Mouse (Mus musculus): ENCODE results near the gene Zfp445. TPM values are rescaled to one million over a fixed set of nuclear protein-coding genes. Genes with fewer than 3 reads are reported as not detected.

Zfp445 gene
- 65.2 and 72.5 TPM in 2 replicates for polyA plus RNA-seq (2014; fragmentation: Nextera tagmentation; extraction: Ambion mirVana)

DNA sequence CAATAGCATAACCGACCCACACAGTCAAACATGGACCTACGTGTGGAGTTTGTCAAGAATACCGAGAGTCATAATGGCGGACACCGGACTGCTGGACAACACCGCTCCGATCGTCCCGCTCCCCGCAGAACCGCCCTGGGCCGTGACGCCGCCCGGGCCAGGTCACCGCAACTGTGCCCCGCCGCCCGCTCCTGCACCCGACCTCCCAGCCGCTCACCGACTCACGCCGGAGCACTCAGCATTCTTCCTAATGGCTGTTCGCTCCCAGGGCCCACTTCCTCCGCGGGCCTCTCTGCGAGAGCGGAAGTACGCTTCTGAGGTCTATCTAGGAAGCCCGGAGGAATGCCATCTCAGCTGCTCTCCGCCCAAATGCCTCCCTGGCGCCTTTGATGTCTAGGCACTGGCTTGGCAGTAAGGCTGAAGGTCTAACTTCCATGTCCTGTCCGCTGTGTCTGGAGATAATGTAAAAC, at the start of gene Zfp445:
Gene Zfp445 (minus strand): TSS at position 310 of the 470 bp plus-strand sequence.
- H3K4me1 ChIP-seq (ENCODE audit: control insufficient read depth, insufficient read depth, low read length): peaks cover 4% of the 10 kb centered on the region; the same call in 1 of the 2 replicates
- H3K9me3 ChIP-seq (ENCODE audit: control insufficient read depth, low read length): no peaks in the 10 kb centered on the region; the same call in 1 of the 2 replicates
- peak within 1 kb of the TSS; percentile 67 for H3K4me3 ChIP-seq (ENCODE audit: low read depth, low read length)
- no peaks in the 10 kb centered on the region for H3K27me3 ChIP-seq (ENCODE audit: control insufficient read depth, insufficient read depth, low read length)
- peak within 1 kb of the TSS; percentile 58 for H3K4me2 ChIP-seq (ENCODE audit: low read depth, severe bottlenecking)
- peak; percentile 88 for DNase-seq (ENCODE audit: low spot score)
- peak within 1 kb of the TSS; percentile 88 for H3K9ac ChIP-seq (ENCODE audit: low read length)
- ATAC-seq (ENCODE audit: insufficient number of reproducible peaks, low FRiP score, low TSS enrichment, low read depth): peak; percentile 90
- WGBS: under 1% methylated on average over 34 of the region's 34 CpGs
- peaks cover 15% of the 10 kb centered on the region for H3K36me3 ChIP-seq (ENCODE audit: control insufficient read depth, insufficient read depth, low read length)
- no peak within 1 kb of the TSS for H3K27ac ChIP-seq (replicated peaks; ENCODE audit: low read depth, low read length)

DNA sequence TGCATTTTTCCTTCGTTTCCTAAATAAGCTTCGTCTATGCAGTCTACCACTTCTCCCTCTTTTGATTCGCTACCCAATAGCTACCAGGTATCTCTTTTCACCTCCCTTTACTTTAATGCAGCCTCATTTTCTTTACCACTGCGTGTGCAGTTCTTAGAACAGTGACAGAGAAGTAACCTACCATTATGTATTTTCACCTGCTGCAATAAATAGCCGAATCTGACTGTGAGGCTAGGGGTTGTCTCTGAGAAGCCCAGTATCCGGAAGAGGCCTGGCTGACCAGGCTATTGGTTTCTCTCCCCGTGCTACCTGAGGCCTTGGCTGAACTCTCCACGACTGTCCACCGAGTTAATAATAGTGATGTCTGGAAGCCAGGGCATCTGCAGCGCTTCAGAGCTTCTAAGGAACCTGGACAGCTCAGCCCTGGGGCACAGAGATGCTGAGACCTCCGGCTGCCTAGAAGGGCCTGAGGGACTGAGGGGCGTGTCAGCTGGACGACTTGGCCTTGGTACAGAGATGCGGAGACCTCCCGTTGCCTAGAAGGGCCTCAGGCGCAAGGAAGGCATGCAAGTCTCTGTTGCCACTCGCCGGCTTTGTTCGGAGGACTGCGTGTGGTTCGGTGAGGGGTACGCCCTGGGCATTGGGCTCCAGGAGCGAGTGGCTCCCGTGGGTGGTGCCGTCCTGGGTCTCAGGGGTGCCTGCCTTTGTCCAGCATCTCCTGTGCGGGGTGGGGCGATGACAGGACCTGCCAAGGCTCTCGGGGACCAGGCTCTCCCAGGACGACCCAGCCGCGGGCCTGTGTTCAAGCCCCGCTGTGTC, 37.1 kb upstream of the Zfp445 start:
- H3K4me1 ChIP-seq (ENCODE audit: control insufficient read depth, insufficient read depth, low read length): no peaks in the 10 kb centered on the region
- no peaks in the 10 kb centered on the region for H3K9me3 ChIP-seq (ENCODE audit: control insufficient read depth, low read length)
- DNase-seq (ENCODE audit: low spot score) (peak; percentile 84), ATAC-seq (ENCODE audit: insufficient number of reproducible peaks, low FRiP score, low TSS enrichment, low read depth) (peak; percentile 92)
- 14% methylated on average over 32 of the region's 32 CpGs for WGBS
- H3K27ac ChIP-seq (replicated peaks; ENCODE audit: low read depth, low read length): no peak overlapping the region
- H3K27me3 ChIP-seq (ENCODE audit: control insufficient read depth, insufficient read depth, low read length): no peaks in the 10 kb centered on the region
- peak overlapping the region; percentile 55 for H3K4me3 ChIP-seq (ENCODE audit: low read depth, low read length)
- H3K4me2 ChIP-seq (ENCODE audit: low read depth, severe bottlenecking): peak overlapping the region; percentile 72
- peak overlapping the region; percentile 80 for H3K9ac ChIP-seq (ENCODE audit: low read length)
- H3K36me3 ChIP-seq (ENCODE audit: control insufficient read depth, insufficient read depth, low read length): peaks cover 2% of the 10 kb centered on the region; the same call in 1 of the 2 replicates

DNA sequence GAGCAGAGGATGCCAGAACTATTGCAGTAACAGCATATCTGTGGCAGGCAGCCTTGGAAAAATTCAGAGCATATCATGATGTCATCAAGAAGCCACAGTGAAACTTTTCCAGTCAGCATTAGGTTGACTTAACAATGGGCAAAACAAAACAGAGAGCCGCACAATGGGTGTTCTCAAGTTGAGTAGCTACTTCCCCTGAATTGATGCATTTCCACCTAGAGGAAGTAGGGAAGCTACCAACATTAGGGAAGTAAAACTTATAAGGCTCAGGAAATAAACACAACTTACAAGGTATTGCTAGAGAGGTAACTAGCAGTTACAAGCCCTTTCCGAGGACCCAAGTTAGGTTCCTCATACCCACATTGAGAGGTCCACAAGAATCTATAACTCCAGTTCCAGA, 35.2 kb upstream of the Zfp445 start:
- no peaks in the 10 kb centered on the region for H3K36me3 ChIP-seq (ENCODE audit: control insufficient read depth, insufficient read depth, low read length)
- H3K9ac ChIP-seq (ENCODE audit: low read length): no peak overlapping the region
- DNase-seq (ENCODE audit: low spot score) (no peak), ATAC-seq (ENCODE audit: insufficient number of reproducible peaks, low FRiP score, low TSS enrichment, low read depth) (no peak)
- H3K27ac ChIP-seq (replicated peaks; ENCODE audit: low read depth, low read length): no peak overlapping the region
- no peaks in the 10 kb centered on the region; the same call in 1 of the 2 replicates for H3K9me3 ChIP-seq (ENCODE audit: control insufficient read depth, low read length)
- no peaks in the 10 kb centered on the region for H3K4me1 ChIP-seq (ENCODE audit: control insufficient read depth, insufficient read depth, low read length)
- H3K4me2 ChIP-seq (ENCODE audit: low read depth, severe bottlenecking): no peak overlapping the region
- WGBS: 91% methylated on average over 2 of the region's 2 CpGs
- H3K4me3 ChIP-seq (ENCODE audit: low read depth, low read length): no peak overlapping the region
- H3K27me3 ChIP-seq (ENCODE audit: control insufficient read depth, insufficient read depth, low read length): no peaks in the 10 kb centered on the region

DNA sequence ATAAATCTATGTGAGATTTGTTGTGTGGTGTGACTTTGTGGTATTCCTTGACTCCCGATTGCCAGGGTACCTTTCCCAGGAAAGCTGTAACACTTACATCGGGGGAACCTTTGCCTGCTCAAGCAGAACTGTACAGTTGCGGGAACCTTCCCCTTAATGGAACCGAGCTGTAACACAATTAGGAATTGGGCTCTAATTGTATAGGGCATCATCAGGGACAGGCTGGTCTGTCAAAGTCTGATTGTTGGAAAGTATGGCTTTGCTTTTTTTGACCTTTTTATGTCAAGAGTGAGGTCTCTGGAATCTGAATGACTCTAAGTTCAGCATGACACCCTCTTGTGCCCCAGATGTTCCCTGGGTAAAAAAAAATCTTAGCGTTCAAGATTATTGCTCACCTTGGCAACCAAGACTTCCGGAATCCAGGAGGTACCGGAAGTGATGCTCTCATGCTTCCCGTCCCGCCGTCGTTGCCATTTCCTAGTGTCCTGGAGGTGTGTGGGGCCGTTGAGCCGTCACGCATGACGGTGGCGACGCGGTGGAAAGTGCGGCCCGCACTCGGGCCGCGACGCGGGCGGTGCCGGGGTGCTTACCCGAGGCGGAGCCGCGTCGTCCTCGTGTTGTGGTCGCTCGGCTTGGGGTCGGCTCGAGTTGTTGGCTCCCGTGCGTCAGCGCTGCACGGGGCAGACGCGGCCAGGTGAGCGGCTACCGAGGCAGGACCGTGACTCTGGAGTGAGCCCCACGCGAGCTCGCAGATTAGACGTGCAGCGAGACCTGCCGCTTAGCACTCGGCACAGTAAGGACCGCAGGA, 20.8 kb upstream of the Zfp445 start:
- Histone ChIP-seq H3K9me3 (ENCODE audit: control insufficient read depth, low read length) (no peaks in the 10 kb centered on the region), H3K27ac (replicated peaks; ENCODE audit: low read depth, low read length) (no peak overlapping the region)
- 7% methylated on average over 54 of the region's 54 CpGs for WGBS

DNA sequence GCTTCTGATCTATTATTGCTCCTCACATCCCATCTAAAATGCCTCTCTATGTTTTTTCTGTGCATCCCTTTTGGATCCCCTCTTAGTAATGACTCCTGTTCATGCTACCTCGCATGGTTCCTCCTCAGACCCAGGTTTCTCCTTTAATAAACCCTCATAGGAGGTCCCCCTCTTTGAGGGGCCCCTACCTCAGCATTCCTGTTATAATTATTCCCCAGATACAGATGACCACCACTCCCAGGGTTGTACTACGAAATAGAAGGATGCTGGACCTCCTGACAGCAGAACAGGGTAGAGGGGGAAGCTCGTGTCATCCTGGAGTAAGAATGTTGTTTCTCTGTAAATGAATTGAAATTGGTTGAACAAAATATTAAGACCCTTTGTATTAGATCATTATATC, 19.6 kb upstream of the Zfp445 start, which contains the start of gene Zkscan7:
Gene Zkscan7 (plus strand): TSS at position 301 of the 400 bp plus-strand sequence.
- Histone ChIP-seq H3K27me3 (ENCODE audit: control insufficient read depth, insufficient read depth, low read length) (no peaks in the 10 kb centered on the region), H3K9ac (ENCODE audit: low read length) (no peak within 1 kb of the TSS), H3K27ac (replicated peaks; ENCODE audit: low read depth, low read length) (no peak within 1 kb of the TSS), H3K4me3 (ENCODE audit: low read depth, low read length) (peak within 1 kb of the TSS; percentile 77), H3K9me3 (ENCODE audit: control insufficient read depth, low read length) (no peaks in the 10 kb centered on the region), H3K36me3 (ENCODE audit: control insufficient read depth, insufficient read depth, low read length) (no peaks in the 10 kb centered on the region), H3K4me2 (ENCODE audit: low read depth, severe bottlenecking) (peak within 1 kb of the TSS; percentile 83), H3K4me1 (ENCODE audit: control insufficient read depth, insufficient read depth, low read length) (no peaks in the 10 kb centered on the region)
- WGBS: 92% methylated on average over 3 of the region's 3 CpGs
- ATAC-seq (ENCODE audit: insufficient number of reproducible peaks, low FRiP score, low TSS enrichment, low read depth) (no peak), DNase-seq (ENCODE audit: low spot score) (no peak)

More for the DNA sequence above, 20.8 kb upstream of the Zfp445 start:
- no peaks in the 10 kb centered on the region for H3K4me1 ChIP-seq (ENCODE audit: control insufficient read depth, insufficient read depth, low read length)
- DNase-seq (ENCODE audit: low spot score): peak; percentile 69
- no peaks in the 10 kb centered on the region for H3K27me3 ChIP-seq (ENCODE audit: control insufficient read depth, insufficient read depth, low read length)
- peak overlapping the region; percentile 81 for H3K9ac ChIP-seq (ENCODE audit: low read length)
- H3K4me2 ChIP-seq (ENCODE audit: low read depth, severe bottlenecking): peak overlapping the region; percentile 83
- ATAC-seq (ENCODE audit: insufficient number of reproducible peaks, low FRiP score, low TSS enrichment, low read depth): peak; percentile 80; the same call in 1 of the 2 replicates
- H3K4me3 ChIP-seq (ENCODE audit: low read depth, low read length): peak overlapping the region; percentile 77
- no peaks in the 10 kb centered on the region for H3K36me3 ChIP-seq (ENCODE audit: control insufficient read depth, insufficient read depth, low read length)

DNA sequence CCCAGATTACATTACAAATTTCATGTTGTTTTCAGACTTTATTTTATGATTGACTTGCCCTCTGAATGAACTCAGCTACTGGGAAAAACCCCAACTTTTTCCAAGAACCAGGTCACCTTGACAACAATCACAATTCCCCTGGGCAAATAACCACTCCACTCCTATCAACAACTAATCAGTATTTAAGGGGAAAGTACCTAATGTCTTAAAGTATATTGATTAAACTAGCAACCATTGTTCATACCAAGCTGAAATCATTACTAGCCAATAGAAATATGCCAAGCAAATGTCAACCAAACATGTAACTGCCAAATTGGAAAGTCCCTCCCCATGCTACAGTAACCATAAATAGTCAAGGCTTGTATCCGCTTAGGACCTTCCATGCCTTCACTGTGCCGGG, 9.3 kb upstream of the Zfp445 start:
- ATAC-seq (ENCODE audit: insufficient number of reproducible peaks, low FRiP score, low TSS enrichment, low read depth) (no peak), DNase-seq (ENCODE audit: low spot score) (no peak)
- no peak overlapping the region for H3K27ac ChIP-seq (replicated peaks; ENCODE audit: low read depth, low read length)
- no peak overlapping the region for H3K9ac ChIP-seq (ENCODE audit: low read length)
- no peak overlapping the region for H3K4me2 ChIP-seq (ENCODE audit: low read depth, severe bottlenecking)
- H3K4me1 ChIP-seq (ENCODE audit: control insufficient read depth, insufficient read depth, low read length): no peaks in the 10 kb centered on the region
- no peaks in the 10 kb centered on the region for H3K36me3 ChIP-seq (ENCODE audit: control insufficient read depth, insufficient read depth, low read length)
- no peak overlapping the region for H3K4me3 ChIP-seq (ENCODE audit: low read depth, low read length)
- H3K9me3 ChIP-seq (ENCODE audit: control insufficient read depth, low read length): no peaks in the 10 kb centered on the region
- H3K27me3 ChIP-seq (ENCODE audit: control insufficient read depth, insufficient read depth, low read length): no peaks in the 10 kb centered on the region
- WGBS: 90% methylated on average over 2 of the region's 2 CpGs

DNA sequence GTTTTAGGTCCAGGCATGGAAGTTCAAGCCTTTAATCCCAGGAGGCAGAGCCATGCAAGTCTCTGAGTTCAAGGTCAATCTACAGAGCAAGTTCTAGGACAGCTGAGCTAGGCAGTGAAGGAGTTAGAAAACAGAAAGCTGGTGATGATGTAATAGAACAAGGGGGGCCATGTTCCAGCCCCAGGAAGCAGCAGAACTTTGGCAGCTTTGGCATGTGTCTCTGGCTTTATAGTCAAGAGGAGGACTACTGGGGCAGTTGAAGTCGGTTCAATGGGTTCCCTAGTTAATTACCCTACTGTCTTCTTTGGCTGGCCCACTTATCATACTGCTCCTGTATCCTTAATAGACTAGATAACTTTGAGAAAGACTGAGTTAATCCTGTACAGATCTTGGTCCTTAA, 8.8 kb upstream of the Zfp445 start:
- Histone ChIP-seq H3K4me3 (ENCODE audit: low read depth, low read length) (no peak overlapping the region), H3K4me2 (ENCODE audit: low read depth, severe bottlenecking) (no peak overlapping the region), H3K36me3 (ENCODE audit: control insufficient read depth, insufficient read depth, low read length) (no peaks in the 10 kb centered on the region), H3K9ac (ENCODE audit: low read length) (no peak overlapping the region), H3K27me3 (ENCODE audit: control insufficient read depth, insufficient read depth, low read length) (no peaks in the 10 kb centered on the region), H3K9me3 (ENCODE audit: control insufficient read depth, low read length) (no peaks in the 10 kb centered on the region), H3K4me1 (ENCODE audit: control insufficient read depth, insufficient read depth, low read length) (no peaks in the 10 kb centered on the region), H3K27ac (replicated peaks; ENCODE audit: low read depth, low read length) (no peak overlapping the region)
- no peak for DNase-seq (ENCODE audit: low spot score)
- 81% methylated on average over 1 of the region's 1 CpGs for WGBS
- no peak for ATAC-seq (ENCODE audit: insufficient number of reproducible peaks, low FRiP score, low TSS enrichment, low read depth)

DNA sequence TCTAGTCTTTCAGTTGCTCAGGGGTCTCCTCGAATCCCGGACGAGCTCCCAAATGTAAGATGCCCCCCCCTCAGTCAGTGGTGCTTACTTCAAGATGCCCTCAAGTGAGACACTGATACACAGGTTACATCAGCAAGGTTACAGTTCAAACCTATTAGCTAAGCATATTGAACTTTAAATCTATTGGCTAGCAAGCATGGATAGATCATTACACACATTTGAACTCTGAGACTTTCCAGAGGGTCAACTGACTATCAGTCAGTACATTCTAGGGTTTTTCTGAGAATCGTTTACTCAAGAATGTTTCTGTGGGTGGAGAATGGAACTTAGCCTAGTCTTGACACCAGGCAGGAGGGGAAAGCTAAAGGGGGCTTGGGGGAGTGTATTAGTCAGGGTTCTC, 6.8 kb upstream of the Zfp445 start:
- no peak overlapping the region for H3K4me3 ChIP-seq (ENCODE audit: low read depth, low read length)
- H3K4me1 ChIP-seq (ENCODE audit: control insufficient read depth, insufficient read depth, low read length): no peaks in the 10 kb centered on the region
- no peak overlapping the region for H3K9ac ChIP-seq (ENCODE audit: low read length)
- no peaks in the 10 kb centered on the region for H3K27me3 ChIP-seq (ENCODE audit: control insufficient read depth, insufficient read depth, low read length)
- no peak overlapping the region for H3K27ac ChIP-seq (replicated peaks; ENCODE audit: low read depth, low read length)
- 86% methylated on average over 4 of the region's 4 CpGs for WGBS
- H3K4me2 ChIP-seq (ENCODE audit: low read depth, severe bottlenecking): no peak overlapping the region
- no peak for ATAC-seq (ENCODE audit: insufficient number of reproducible peaks, low FRiP score, low TSS enrichment, low read depth)
- H3K9me3 ChIP-seq (ENCODE audit: control insufficient read depth, low read length): no peaks in the 10 kb centered on the region
- H3K36me3 ChIP-seq (ENCODE audit: control insufficient read depth, insufficient read depth, low read length): no peaks in the 10 kb centered on the region
- DNase-seq (ENCODE audit: low spot score): no peak
